Mouse (Mus musculus): Measurements from ENCODE around the gene Gabrb3. TPM values are rescaled to one million over a fixed set of nuclear protein-coding genes. Genes with fewer than 3 reads are reported as not detected.

Gene Gabrb3
- polyA plus RNA-seq, 1 experiment from 2014 or later = 14.2 TPM

DNA sequence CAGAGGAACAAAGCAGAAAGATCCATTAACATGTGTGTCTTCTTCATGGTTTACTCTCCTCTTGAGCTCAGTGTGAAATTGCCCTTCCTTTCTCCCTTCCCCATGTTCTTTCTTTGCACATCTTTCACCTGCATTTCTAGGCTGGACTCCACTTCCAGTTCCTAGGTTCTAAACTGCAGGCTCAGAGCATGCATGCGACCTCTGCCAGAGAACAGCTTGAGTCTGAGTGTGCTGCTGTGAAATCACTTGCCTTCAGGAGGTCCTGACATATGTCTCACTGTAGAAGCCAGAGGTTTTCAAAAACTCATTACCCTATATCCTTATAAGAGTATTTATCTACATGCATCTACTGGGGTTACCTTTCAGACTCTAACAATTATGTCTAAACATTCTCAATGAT, 383.8 kb downstream of the Gabrb3 start:
- ATAC-seq (ENCODE audit: insufficient read depth, low FRiP score, low TSS enrichment) (no peak), DNase-seq (ENCODE audit: low spot score) (no peak)
- Histone ChIP-seq H3K27ac (ENCODE audit: low read depth, low read length) (no peak overlapping the region), H3K36me3 (ENCODE audit: control insufficient read depth, insufficient read depth, low read length) (no peaks in the 10 kb centered on the region), H3K27me3 (ENCODE audit: control insufficient read depth, insufficient read depth, low read length) (no peaks in the 10 kb centered on the region), H3K9me3 (ENCODE audit: control insufficient read depth, low read length) (no peaks in the 10 kb centered on the region), H3K4me1 (ENCODE audit: control insufficient read depth, insufficient read depth, low read length) (no peaks in the 10 kb centered on the region), H3K4me3 (ENCODE audit: low read depth, low read length) (no peak overlapping the region), H3K4me2 (ENCODE audit: low read depth) (no peak overlapping the region), H3K9ac (ENCODE audit: low read length) (no peak overlapping the region)
- 78% methylated on average over 1 of the region's 1 CpGs for WGBS

DNA sequence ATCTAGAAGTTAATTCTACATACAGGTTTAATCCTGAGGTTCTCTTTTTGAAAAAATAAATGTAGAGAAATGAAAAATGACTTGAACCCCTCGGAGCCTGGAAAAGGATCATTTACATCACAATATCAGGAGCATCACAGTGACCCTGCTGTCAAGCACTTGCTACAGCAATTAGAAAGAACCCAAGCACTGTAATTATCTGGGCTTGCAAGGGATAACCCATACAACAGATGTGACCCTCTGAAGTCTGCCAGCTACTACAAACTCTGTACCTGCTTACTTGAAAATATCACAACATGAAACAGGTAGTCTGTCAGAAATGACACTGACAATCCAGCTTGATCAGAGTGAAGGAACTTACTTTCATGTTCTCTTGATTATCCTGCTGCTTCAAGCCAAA, 394.2 kb downstream of the Gabrb3 start:
- Histone ChIP-seq H3K4me2 (ENCODE audit: low read depth) (no peak overlapping the region), H3K36me3 (ENCODE audit: control insufficient read depth, insufficient read depth, low read length) (no peaks in the 10 kb centered on the region), H3K9me3 (ENCODE audit: control insufficient read depth, low read length) (no peaks in the 10 kb centered on the region), H3K27ac (ENCODE audit: low read depth, low read length) (no peak overlapping the region), H3K9ac (ENCODE audit: low read length) (no peak overlapping the region), H3K27me3 (ENCODE audit: control insufficient read depth, insufficient read depth, low read length) (no peaks in the 10 kb centered on the region), H3K4me1 (ENCODE audit: control insufficient read depth, insufficient read depth, low read length) (no peaks in the 10 kb centered on the region), H3K4me3 (ENCODE audit: low read depth, low read length) (no peak overlapping the region)
- DNase-seq (ENCODE audit: low spot score) (no peak), ATAC-seq (ENCODE audit: insufficient read depth, low FRiP score, low TSS enrichment) (no peak)
- 24% methylated on average over 1 of the region's 1 CpGs for WGBS

DNA sequence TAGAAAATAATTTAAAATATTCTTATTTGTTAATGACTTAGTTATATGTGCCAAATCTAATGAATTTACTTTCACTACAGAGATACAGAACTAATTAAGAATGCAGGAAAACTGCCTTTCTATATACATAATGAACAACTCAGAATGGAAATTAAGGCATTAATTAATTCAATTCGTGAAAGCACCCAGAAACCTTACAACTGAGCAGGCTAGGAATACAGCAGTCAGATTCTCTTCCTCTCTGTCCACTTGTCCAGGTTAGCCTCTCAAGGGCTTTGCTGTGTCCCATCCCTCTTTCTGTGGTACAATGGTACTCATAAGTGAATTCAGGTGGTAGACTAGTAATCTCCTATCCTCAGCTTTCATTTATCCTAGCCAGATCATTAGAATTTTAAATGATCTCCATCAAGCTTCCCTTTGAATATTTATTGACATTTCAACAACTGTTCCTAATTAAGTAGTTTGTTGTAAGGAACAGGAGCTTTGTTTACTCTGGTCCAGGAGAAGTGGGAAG, 422.9 kb downstream of the Gabrb3 start:
- no peak overlapping the region for H3K27ac ChIP-seq (ENCODE audit: low read depth, low read length)
- H3K36me3 ChIP-seq (ENCODE audit: control insufficient read depth, insufficient read depth, low read length) = no peaks in the 10 kb centered on the region
- H3K4me3 ChIP-seq (ENCODE audit: low read depth, low read length) = no peak overlapping the region
- 64% methylated on average over 1 of the region's 1 CpGs for WGBS
- no peaks in the 10 kb centered on the region for H3K27me3 ChIP-seq (ENCODE audit: control insufficient read depth, insufficient read depth, low read length)
- H3K4me1 ChIP-seq (ENCODE audit: control insufficient read depth, insufficient read depth, low read length) = no peaks in the 10 kb centered on the region
- no peak overlapping the region for H3K4me2 ChIP-seq (ENCODE audit: low read depth)
- ATAC-seq (ENCODE audit: insufficient read depth, low FRiP score, low TSS enrichment) (no peak), DNase-seq (ENCODE audit: low spot score) (no peak)
- no peaks in the 10 kb centered on the region for H3K9me3 ChIP-seq (ENCODE audit: control insufficient read depth, low read length)
- no peak overlapping the region for H3K9ac ChIP-seq (ENCODE audit: low read length)

DNA sequence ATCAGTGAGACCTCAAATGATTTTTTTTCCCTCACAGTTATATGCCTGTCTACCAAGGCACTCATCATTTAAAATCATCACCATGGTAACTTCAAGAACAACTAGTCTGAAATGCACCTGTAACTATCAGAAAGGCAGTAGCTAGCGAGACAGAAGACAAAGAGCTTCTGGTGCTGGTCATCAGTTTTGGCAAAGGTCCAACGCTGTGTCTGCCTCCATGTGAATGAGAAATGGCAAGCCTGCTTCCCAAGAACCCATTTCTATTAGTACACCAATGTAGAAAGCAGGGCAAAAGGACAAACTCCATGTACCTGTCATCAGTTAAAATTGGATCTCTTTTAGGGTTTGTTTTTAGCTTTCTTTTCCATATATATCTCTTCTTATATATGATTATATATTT, 448.5 kb downstream of the Gabrb3 start:
- Histone ChIP-seq H3K9ac (ENCODE audit: low read length) (no peak overlapping the region), H3K36me3 (ENCODE audit: control insufficient read depth, insufficient read depth, low read length) (no peaks in the 10 kb centered on the region), H3K9me3 (ENCODE audit: control insufficient read depth, low read length) (no peaks in the 10 kb centered on the region), H3K4me2 (ENCODE audit: low read depth) (no peak overlapping the region), H3K27me3 (ENCODE audit: control insufficient read depth, insufficient read depth, low read length) (no peaks in the 10 kb centered on the region), H3K4me1 (ENCODE audit: control insufficient read depth, insufficient read depth, low read length) (no peaks in the 10 kb centered on the region), H3K27ac (ENCODE audit: low read depth, low read length) (no peak overlapping the region), H3K4me3 (ENCODE audit: low read depth, low read length) (no peak overlapping the region)
- 78% methylated on average over 2 of the region's 2 CpGs for WGBS
- DNase-seq (ENCODE audit: low spot score) (no peak), ATAC-seq (ENCODE audit: insufficient read depth, low FRiP score, low TSS enrichment) (no peak)

Small RNAs within 50 kb of the gene (microRNA-seq; reads per million reads assigned to microRNA genes)
- not detected for gene Mir6389

Other genes with a start within 250 kb of the Gabrb3 start
- gene Gabrg3, start 32.5 kb upstream of the Gabrb3 start, polyA plus RNA-seq (2014; fragmentation: Nextera tagmentation; extraction: Ambion mirVana) = 0.99 and 1.2 TPM in 2 replicates
- 0.64 and 1.4 TPM in 2 replicates for gene Gabra5, start 90.4 kb downstream of the Gabrb3 start, polyA plus RNA-seq (2014; fragmentation: Nextera tagmentation; extraction: Ambion mirVana)